Mouse (Mus musculus) forebrain, postnatal 0 days (tissue): ENCODE measurements around the gene Tnr. TPM values are rescaled to one million over a fixed set of nuclear protein-coding genes. Genes with fewer than 3 reads are reported as not detected.

Source experiments
- ATAC-seq: fragments of 200-750 bp; cut with Nextera tagmentation; 2 replicates; pipeline ENCODE4 v1.8.0; 2017; ENCODE audit warnings: mild to moderate bottlenecking, moderate library complexity
- DNase-seq: peaks from one replicate; pipeline ENCODE4 v3.0.0-alpha.2; 2015
- H3K27ac ChIP-seq: fragments of 300-500 bp; sonication (generic); 2 replicates; pipeline ENCODE4 v1.5.1; 2014; ENCODE audit warnings: low read depth, mild to moderate bottlenecking, antibody characterized with exemption, low read length, moderate library complexity, mixed read lengths
- H3K27me3 ChIP-seq: fragments of 300-500 bp; sonication (generic); 2 replicates; pipeline ENCODE4 v1.6.1; 2014; ENCODE audit warnings: mild to moderate bottlenecking, low read length, mixed read lengths; ENCODE audit not compliant: insufficient read depth
- H3K36me3 ChIP-seq: fragments of 300-500 bp; sonication (generic); 2 replicates; pipeline ENCODE4 v1.6.1; 2014; ENCODE audit warnings: mild to moderate bottlenecking, moderate library complexity; ENCODE audit not compliant: insufficient read depth
- H3K4me1 ChIP-seq: fragments of 300-500 bp; sonication (generic); 2 replicates; pipeline ENCODE4 v1.6.1; 2014; ENCODE audit warnings: antibody characterized with exemption; ENCODE audit not compliant: insufficient read depth
- H3K4me2 ChIP-seq: fragments of 300-500 bp; sonication (generic); 2 replicates; pipeline ENCODE4 v1.6.1; 2014; ENCODE audit warnings: low read depth, mild to moderate bottlenecking, moderate library complexity
- H3K4me3 ChIP-seq: fragments of 300-500 bp; sonication (generic); 2 replicates; pipeline ENCODE4 v1.5.1; 2014; ENCODE audit warnings: low read depth, low read length, mixed read lengths
- H3K9ac ChIP-seq: fragments of 300-500 bp; sonication (generic); 2 replicates; pipeline ENCODE4 v1.6.1; 2014; ENCODE audit warnings: mild to moderate bottlenecking
- H3K9me3 ChIP-seq: fragments of 300-500 bp; sonication (generic); 2 replicates; pipeline ENCODE4 v1.6.1; 2016; ENCODE audit warnings: low read length
- CTCF ChIP-seq: sonication (generic); IDR thresholded peaks from 2 replicates; pipeline ENCODE4 v1.5.1; 2016; ENCODE audit warnings: antibody characterized with exemption, control low read depth, low read depth
- WGBS: fragments of 180-500 bp; shearing (Covaris S2); extraction: QIAGEN DNeasy Blood & Tissue Kit; methylation state at CpG from one replicate; pipeline ENCODE4 v1.1.7; 2014; 5-methylcytosine and 5-hydroxymethylcytosine counted together
- polyA plus RNA-seq: library from polyadenylated mRNA; unstranded; fragments of >200 nt; fragmentation: Nextera tagmentation; extraction: Ambion mirVana; gene quantifications from 2 replicates; pipeline ENCODE4 v1.2.1, GENCODE M21; 2015
- total RNA-seq: library from RNA; depleted of rRNA; stranded (reverse); fragments of >200 nt; gene quantifications from 2 replicates; pipeline ENCODE4 v1.2.3, GENCODE M21; 2014

Tnr gene
- total and polyA plus RNA-seq, 2 experiments from 2014 or later = 4.1 to 45.7 TPM

DNA sequence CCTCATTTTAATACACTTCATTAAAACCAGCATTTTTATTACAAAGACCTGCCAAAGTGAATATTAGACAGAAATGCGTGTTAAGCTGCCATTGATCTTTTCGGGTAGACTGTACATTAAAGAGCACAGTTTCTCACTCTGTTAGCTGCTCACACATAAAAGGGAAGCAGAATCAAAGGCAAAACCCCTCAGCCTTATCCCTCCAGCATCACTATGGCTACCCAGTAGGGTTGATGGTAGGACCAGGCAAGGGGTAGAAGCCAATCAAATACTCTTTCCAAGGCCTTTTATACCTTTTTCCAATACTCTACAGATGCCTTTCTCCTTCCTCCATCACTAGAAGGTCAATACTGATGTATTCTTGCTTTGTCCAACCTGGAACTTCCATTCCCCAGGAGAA is 269.0 kb downstream of the Tnr start:
- no peak overlapping the region for H3K4me3 ChIP-seq
- no peak for TF ChIP-seq CTCF
- H3K9me3 ChIP-seq = no peaks in the 10 kb centered on the region
- H3K27me3 ChIP-seq = no peaks in the 10 kb centered on the region
- ATAC-seq (no peak), DNase-seq (no peak)
- H3K27ac ChIP-seq = no peak overlapping the region
- no peaks in the 10 kb centered on the region for H3K36me3 ChIP-seq
- 86% methylated on average over 2 of the region's 2 CpGs for WGBS
- H3K4me2 ChIP-seq = no peak overlapping the region
- no peaks in the 10 kb centered on the region for H3K4me1 ChIP-seq
- no peak overlapping the region for H3K9ac ChIP-seq

GRCm38 (mm10) chr1:159796021-159796420 is 272.5 kb downstream of the Tnr start:
- WGBS = 77% methylated on average over 2 of the region's 2 CpGs
- no peak for DNase-seq
- no peak overlapping the region for H3K9ac ChIP-seq

GRCm38 (mm10) chr1:159800366-159800765 is 276.8 kb downstream of the Tnr start:
- no peak for TF ChIP-seq CTCF
- no peaks in the 10 kb centered on the region for H3K36me3 ChIP-seq
- DNase-seq (no peak), ATAC-seq (no peak)
- no peak overlapping the region for H3K9ac ChIP-seq
- H3K27ac ChIP-seq = no peak overlapping the region
- WGBS = 75% methylated on average over 5 of the region's 5 CpGs
- no peak overlapping the region for H3K4me3 ChIP-seq
- no peaks in the 10 kb centered on the region for H3K9me3 ChIP-seq
- peaks cover 10% of the 10 kb centered on the region for H3K4me1 ChIP-seq
- H3K27me3 ChIP-seq = no peaks in the 10 kb centered on the region
- H3K4me2 ChIP-seq = no peak overlapping the region

More at GRCm38 (mm10) chr1:159796021-159796420, 272.5 kb downstream of the Tnr start:
- no peak for TF ChIP-seq CTCF
- Histone ChIP-seq H3K27ac (no peak overlapping the region), H3K4me3 (no peak overlapping the region), H3K9me3 (no peaks in the 10 kb centered on the region), H3K36me3 (no peaks in the 10 kb centered on the region), H3K4me1 (no peaks in the 10 kb centered on the region), H3K27me3 (no peaks in the 10 kb centered on the region), H3K4me2 (no peak overlapping the region)
- ATAC-seq = no peak

DNA sequence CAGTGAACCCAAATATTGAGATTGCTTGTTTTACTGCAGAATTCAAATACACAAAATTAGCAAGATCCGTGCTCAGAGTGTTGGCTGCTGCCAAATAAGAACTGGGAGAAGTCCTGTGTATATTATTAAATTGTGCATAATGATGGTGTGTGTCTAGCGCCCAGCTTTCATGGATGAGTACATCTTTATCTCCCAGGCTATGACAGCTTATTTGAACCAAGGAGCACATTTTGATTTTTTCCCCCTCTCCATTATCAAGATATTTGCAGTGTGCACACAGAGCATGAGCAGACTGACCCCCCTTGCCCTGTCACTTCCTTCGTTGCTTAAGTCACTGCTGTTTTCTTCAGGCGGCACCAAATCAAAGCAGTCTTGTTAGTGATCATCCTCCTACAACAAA is 278.2 kb downstream of the Tnr start:
- Histone ChIP-seq H3K9me3 (no peaks in the 10 kb centered on the region), H3K4me2 (no peak overlapping the region), H3K4me3 (no peak overlapping the region), H3K36me3 (no peaks in the 10 kb centered on the region), H3K4me1 (peaks cover 10% of the 10 kb centered on the region), H3K27ac (no peak overlapping the region), H3K27me3 (no peaks in the 10 kb centered on the region), H3K9ac (no peak overlapping the region)
- ATAC-seq (peak; percentile 69), DNase-seq (no peak)
- WGBS = 40% methylated on average over 4 of the region's 4 CpGs
- no peak for TF ChIP-seq CTCF

- Histone ChIP-seq H3K4me2 (no peak overlapping the region), H3K4me1 (peaks cover 10% of the 10 kb centered on the region), H3K27me3 (no peaks in the 10 kb centered on the region), H3K27ac (no peak overlapping the region), H3K4me3 (no peak overlapping the region), H3K9me3 (no peaks in the 10 kb centered on the region), H3K36me3 (no peaks in the 10 kb centered on the region), H3K9ac (no peak overlapping the region)
- no peak for TF ChIP-seq CTCF
- ATAC-seq (no peak), DNase-seq (no peak)
Measured at GRCm38 (mm10) chr1:159803711-159804110, 280.1 kb downstream of the Tnr start.

DNA sequence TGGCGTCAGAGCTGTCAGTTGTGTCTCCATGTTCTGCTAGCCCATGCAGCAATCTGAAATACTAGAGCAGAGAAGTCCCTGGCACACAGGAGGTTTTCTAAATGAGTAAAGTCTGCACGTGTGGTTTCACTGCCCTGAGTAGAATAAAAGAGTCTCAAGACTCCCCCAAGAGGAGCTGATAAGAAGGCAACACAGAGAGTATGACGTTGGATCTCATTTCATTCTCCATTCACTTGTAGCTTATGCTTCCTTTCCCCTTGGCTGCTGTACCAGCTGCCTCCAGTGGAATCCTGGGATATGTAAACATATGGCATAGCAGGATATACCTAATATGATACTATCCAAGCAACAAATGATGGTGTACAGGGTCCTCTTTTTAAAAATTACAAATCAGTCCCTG is 285.9 kb downstream of the Tnr start:
- no peak overlapping the region for H3K9ac ChIP-seq
- peak; percentile 48 for DNase-seq
- WGBS = 34% methylated on average over 3 of the region's 3 CpGs
- peaks cover 10% of the 10 kb centered on the region; the same call in 1 of the 2 replicates for H3K4me1 ChIP-seq
- no peaks in the 10 kb centered on the region for H3K36me3 ChIP-seq
- no peaks in the 10 kb centered on the region for H3K27me3 ChIP-seq
- H3K9me3 ChIP-seq = no peaks in the 10 kb centered on the region
- no peak overlapping the region for H3K4me2 ChIP-seq
- no peak overlapping the region for H3K4me3 ChIP-seq
- peak; percentile 36; the same call in 1 of the 2 replicates for TF ChIP-seq CTCF
- ATAC-seq = peak; percentile 74
- no peak overlapping the region for H3K27ac ChIP-seq

- no peaks in the 10 kb centered on the region for H3K36me3 ChIP-seq
- DNase-seq (no peak), ATAC-seq (no peak)
- no peaks in the 10 kb centered on the region for H3K9me3 ChIP-seq
- no peak overlapping the region for H3K4me2 ChIP-seq
- H3K4me1 ChIP-seq = peaks cover 10% of the 10 kb centered on the region; the same call in 1 of the 2 replicates
- no peaks in the 10 kb centered on the region for H3K27me3 ChIP-seq
- no peak overlapping the region for H3K4me3 ChIP-seq
- no peak for TF ChIP-seq CTCF
- H3K27ac ChIP-seq = no peak overlapping the region
- H3K9ac ChIP-seq = no peak overlapping the region
- WGBS = 90% methylated on average over 2 of the region's 2 CpGs
Measured at GRCm38 (mm10) chr1:159811805-159812204, 288.2 kb downstream of the Tnr start.
